Mouse (Mus musculus): ENCODE data around the gene Jak3.

DNA sequence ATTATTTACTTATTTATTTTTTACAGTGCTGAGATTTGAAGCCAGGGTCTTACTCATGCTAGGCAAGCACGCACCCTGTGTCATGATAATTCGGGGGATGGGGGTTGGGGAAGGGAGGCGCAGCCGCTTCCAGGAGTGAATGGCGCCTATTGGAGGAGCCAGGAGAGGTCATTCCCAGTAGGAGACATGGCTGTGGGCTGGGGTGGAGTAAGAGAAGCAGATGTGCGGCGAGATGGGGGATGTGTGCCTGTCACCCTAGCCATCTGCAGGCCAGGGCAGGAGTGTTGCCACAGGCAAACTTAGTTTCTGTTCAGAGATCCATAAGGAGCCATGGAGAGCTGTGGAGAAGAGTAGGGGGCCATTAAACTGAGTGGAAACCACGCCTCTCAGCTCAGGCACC lies 11.5 kb downstream of the Jak3 start:
- no peak for TF ChIP-seq POLR2A (IDR thresholded peaks at IDR 0.05; ENCODE audit: insufficient read length, low read depth)
- TF ChIP-seq MAX (IDR thresholded peaks at IDR 0.05; ENCODE audit: low read depth) = no peak
- no peak for TF ChIP-seq REST (IDR thresholded peaks at IDR 0.05; ENCODE audit: insufficient read depth, insufficient read length)
- TF ChIP-seq E2F4 (IDR thresholded peaks at IDR 0.05; ENCODE audit: insufficient read depth) = no peak
- TF ChIP-seq TCF12 (IDR thresholded peaks at IDR 0.05; ENCODE audit: insufficient read depth, poor library complexity, severe bottlenecking) = no peak
- no peak for TF ChIP-seq CEBPB (IDR thresholded peaks at IDR 0.05; ENCODE audit: insufficient read depth, poor library complexity, severe bottlenecking)
- TF ChIP-seq USF1 (IDR thresholded peaks at IDR 0.05; ENCODE audit: low read depth) = no peak

Measured in myocyte (in vitro differentiated cells).